Mouse (Mus musculus) testis, postnatal 14 days (tissue): ENCODE measurements around the gene Rasgef1b.

Source experiments
- DNase-seq: peaks from one replicate; pipeline ENCODE4 v3.0.0; 2021; ENCODE audit warnings: low spot score

The Rasgef1b gene

GRCm38 (mm10) chr5:99495354-99496156 lies 233.3 kb downstream of the Rasgef1b start:
- DNase-seq: no peak

- DNase-seq: no peak
Observed at GRCm38 (mm10) chr5:99493861-99494260, 235.0 kb downstream of the Rasgef1b start.

GRCm38 (mm10) chr5:99493017-99493416 lies 235.8 kb downstream of the Rasgef1b start:
- DNase-seq: no peak

GRCm38 (mm10) chr5:99488479-99489158 lies 240.2 kb downstream of the Rasgef1b start:
- no peak for DNase-seq

GRCm38 (mm10) chr5:99487009-99487858 lies 241.6 kb downstream of the Rasgef1b start:
- no peak for DNase-seq

GRCm38 (mm10) chr5:99483162-99483561 lies 245.7 kb downstream of the Rasgef1b start:
- DNase-seq: no peak

- DNase-seq: no peak
Observed at GRCm38 (mm10) chr5:99482524-99482923, 246.3 kb downstream of the Rasgef1b start.

- DNase-seq: no peak
Observed at GRCm38 (mm10) chr5:99482016-99482415, 246.8 kb downstream of the Rasgef1b start.

- DNase-seq: no peak
Observed at GRCm38 (mm10) chr5:99480078-99481031, 248.5 kb downstream of the Rasgef1b start.

- DNase-seq: no peak
Observed at GRCm38 (mm10) chr5:99479263-99480077, 249.4 kb downstream of the Rasgef1b start.

GRCm38 (mm10) chr5:99478716-99479115 lies 250.1 kb downstream of the Rasgef1b start:
- DNase-seq: peak; percentile 12

GRCm38 (mm10) chr5:99477420-99477815 lies 251.4 kb downstream of the Rasgef1b start:
- DNase-seq: no peak

GRCm38 (mm10) chr5:99476640-99477419 lies 252.0 kb downstream of the Rasgef1b start:
- no peak for DNase-seq

GRCm38 (mm10) chr5:99472607-99473335 lies 256.1 kb downstream of the Rasgef1b start:
- no peak for DNase-seq

GRCm38 (mm10) chr5:99471790-99472189 lies 257.1 kb downstream of the Rasgef1b start:
- no peak for DNase-seq

GRCm38 (mm10) chr5:99470613-99471012 lies 258.3 kb downstream of the Rasgef1b start:
- no peak for DNase-seq

- no peak for DNase-seq
Observed at GRCm38 (mm10) chr5:99459007-99459406, 269.9 kb downstream of the Rasgef1b start.

- no peak for DNase-seq
Observed at GRCm38 (mm10) chr5:99457291-99457690, 271.6 kb downstream of the Rasgef1b start.

GRCm38 (mm10) chr5:99451939-99452338 lies 276.9 kb downstream of the Rasgef1b start:
- DNase-seq: no peak
